Mouse (Mus musculus): Measurements from ENCODE around the gene Kbtbd13. TPM values are rescaled to one million over a fixed set of nuclear protein-coding genes. Genes with fewer than 3 reads are reported as not detected.
A peak's percentile ranks its signal among the peaks of the same experiment; 100 is the strongest.

The Kbtbd13 gene
- polyA plus RNA-seq, 1 experiment from 2014 or later = 1.7 TPM

GRCm38 (mm10) chr9:65394360-65394759 is 2.9 kb upstream of the Kbtbd13 start:
- Histone ChIP-seq H3K4me3 (no peak overlapping the region), H3K27me3 (replicated peaks) (peaks cover 48% of the 10 kb centered on the region), H3K4me1 (peaks cover 29% of the 10 kb centered on the region), H3K9me3 (no peaks in the 10 kb centered on the region), H3K27ac (replicated peaks) (no peak overlapping the region), H3K36me3 (no peaks in the 10 kb centered on the region), H3K4me2 (no peak overlapping the region), H3K9ac (no peak overlapping the region)
- WGBS = 67% methylated on average over 2 of the region's 2 CpGs
- no peak for ATAC-seq (ENCODE audit: extremely low read depth, insufficient number of reproducible peaks, low FRiP score, low TSS enrichment)

- Histone ChIP-seq H3K4me3 (no peak overlapping the region), H3K4me1 (peaks cover 23% of the 10 kb centered on the region), H3K36me3 (no peaks in the 10 kb centered on the region), H3K9me3 (no peaks in the 10 kb centered on the region), H3K9ac (no peak overlapping the region), H3K4me2 (no peak overlapping the region), H3K27me3 (replicated peaks) (peaks cover 48% of the 10 kb centered on the region), H3K27ac (replicated peaks) (no peak overlapping the region)
- WGBS = 29% methylated on average over 2 of the region's 2 CpGs
- ATAC-seq (ENCODE audit: extremely low read depth, insufficient number of reproducible peaks, low FRiP score, low TSS enrichment) = no peak
Measured at GRCm38 (mm10) chr9:65393606-65394005, 2.2 kb upstream of the Kbtbd13 start.

GRCm38 (mm10) chr9:65392638-65393364 is 1.3 kb upstream of the Kbtbd13 start:
- Histone ChIP-seq H3K9me3 (no peaks in the 10 kb centered on the region), H3K4me3 (no peak overlapping the region), H3K27me3 (replicated peaks) (peaks cover 47% of the 10 kb centered on the region), H3K36me3 (no peaks in the 10 kb centered on the region), H3K4me2 (no peak overlapping the region), H3K9ac (no peak overlapping the region), H3K4me1 (peaks cover 22% of the 10 kb centered on the region), H3K27ac (replicated peaks) (no peak overlapping the region)
- ATAC-seq (ENCODE audit: extremely low read depth, insufficient number of reproducible peaks, low FRiP score, low TSS enrichment) = no peak
- WGBS = 22% methylated on average over 6 of the region's 6 CpGs

- Histone ChIP-seq H3K9me3 (no peaks in the 10 kb centered on the region), H3K4me3 (peak overlapping the region; percentile 56), H3K27me3 (replicated peaks) (peaks cover 43% of the 10 kb centered on the region), H3K36me3 (no peaks in the 10 kb centered on the region), H3K4me1 (peaks cover 22% of the 10 kb centered on the region), H3K9ac (peak overlapping the region; percentile 75), H3K4me2 (peak overlapping the region; percentile 77), H3K27ac (replicated peaks) (no peak overlapping the region)
- 14% methylated on average over 96 of the region's 96 CpGs for WGBS
- ATAC-seq (ENCODE audit: extremely low read depth, insufficient number of reproducible peaks, low FRiP score, low TSS enrichment) = no peak
Measured at GRCm38 (mm10) chr9:65390752-65391612, 470 bp downstream of the Kbtbd13 start.

- Histone ChIP-seq H3K9me3 (no peaks in the 10 kb centered on the region), H3K4me1 (peaks cover 14% of the 10 kb centered on the region), H3K9ac (no peak overlapping the region), H3K36me3 (no peaks in the 10 kb centered on the region), H3K27ac (replicated peaks) (no peak overlapping the region), H3K4me3 (no peak overlapping the region), H3K27me3 (replicated peaks) (peaks cover 30% of the 10 kb centered on the region), H3K4me2 (no peak overlapping the region)
- ATAC-seq (ENCODE audit: extremely low read depth, insufficient number of reproducible peaks, low FRiP score, low TSS enrichment) = no peak
- 37% methylated on average over 8 of the region's 8 CpGs for WGBS
Measured at GRCm38 (mm10) chr9:65386373-65387140, 4.9 kb downstream of the Kbtbd13 start.

- H3K27me3 ChIP-seq (replicated peaks) = peaks cover 7% of the 10 kb centered on the region
- no peak overlapping the region for H3K27ac ChIP-seq (replicated peaks)
- H3K4me1 ChIP-seq = peaks cover 16% of the 10 kb centered on the region
- no peak for ATAC-seq (ENCODE audit: extremely low read depth, insufficient number of reproducible peaks, low FRiP score, low TSS enrichment)
- H3K4me3 ChIP-seq = no peak overlapping the region
- H3K4me2 ChIP-seq = no peak overlapping the region
- H3K9me3 ChIP-seq = no peaks in the 10 kb centered on the region
- no peaks in the 10 kb centered on the region for H3K36me3 ChIP-seq
- H3K9ac ChIP-seq = 0 out of 2 replicates have a peak overlapping the region, but pooled peaks have one; percentile 37
- WGBS = 38% methylated on average over 3 of the region's 3 CpGs
Measured at GRCm38 (mm10) chr9:65384276-65384675, 7.2 kb downstream of the Kbtbd13 start.

- Histone ChIP-seq H3K4me1 (peaks cover 16% of the 10 kb centered on the region), H3K9ac (no peak overlapping the region)
Measured at GRCm38 (mm10) chr9:65382751-65383097, 8.7 kb downstream of the Kbtbd13 start.

GRCm38 (mm10) chr9:65382031-65382750 is 9.3 kb downstream of the Kbtbd13 start:
- no peak for ATAC-seq (ENCODE audit: extremely low read depth, insufficient number of reproducible peaks, low FRiP score, low TSS enrichment)
- H3K9ac ChIP-seq = no peak overlapping the region

More at GRCm38 (mm10) chr9:65382751-65383097, 8.7 kb downstream of the Kbtbd13 start:
- no peak overlapping the region for H3K4me2 ChIP-seq
- no peaks in the 10 kb centered on the region for H3K9me3 ChIP-seq
- no peak overlapping the region for H3K4me3 ChIP-seq
- H3K27ac ChIP-seq (replicated peaks) = no peak overlapping the region
- H3K36me3 ChIP-seq = peaks cover 1% of the 10 kb centered on the region; the same call in 1 of the 2 replicates
- no peaks in the 10 kb centered on the region; the same call in 1 of the 2 replicates for H3K27me3 ChIP-seq (replicated peaks)
- no peak for ATAC-seq (ENCODE audit: extremely low read depth, insufficient number of reproducible peaks, low FRiP score, low TSS enrichment)
- WGBS = 58% methylated on average over 3 of the region's 3 CpGs

GRCm38 (mm10) chr9:65381017-65381590 is 10.3 kb downstream of the Kbtbd13 start:
- Histone ChIP-seq H3K9ac (no peak overlapping the region), H3K27ac (replicated peaks) (no peak overlapping the region), H3K9me3 (no peaks in the 10 kb centered on the region), H3K27me3 (replicated peaks) (no peaks in the 10 kb centered on the region; the same call in 1 of the 2 replicates), H3K36me3 (peaks cover 13% of the 10 kb centered on the region; the same call in 1 of the 2 replicates), H3K4me1 (peaks cover 16% of the 10 kb centered on the region), H3K4me3 (no peak overlapping the region), H3K4me2 (no peak overlapping the region)
- WGBS = 63% methylated on average over 4 of the region's 4 CpGs
- no peak for ATAC-seq (ENCODE audit: extremely low read depth, insufficient number of reproducible peaks, low FRiP score, low TSS enrichment)

More at GRCm38 (mm10) chr9:65382031-65382750, 9.3 kb downstream of the Kbtbd13 start:
- Histone ChIP-seq H3K27me3 (replicated peaks) (no peaks in the 10 kb centered on the region; the same call in 1 of the 2 replicates), H3K4me2 (no peak overlapping the region), H3K27ac (replicated peaks) (no peak overlapping the region), H3K9me3 (no peaks in the 10 kb centered on the region), H3K4me3 (no peak overlapping the region), H3K36me3 (peaks cover 7% of the 10 kb centered on the region; the same call in 1 of the 2 replicates), H3K4me1 (peaks cover 16% of the 10 kb centered on the region)
- 58% methylated on average over 6 of the region's 6 CpGs for WGBS

- Histone ChIP-seq H3K27ac (replicated peaks) (no peak overlapping the region), H3K4me2 (no peak overlapping the region), H3K36me3 (peaks cover 25% of the 10 kb centered on the region), H3K9ac (no peak overlapping the region), H3K4me1 (peaks cover 9% of the 10 kb centered on the region), H3K27me3 (replicated peaks) (no peaks in the 10 kb centered on the region), H3K4me3 (no peak overlapping the region), H3K9me3 (no peaks in the 10 kb centered on the region)
- WGBS = 80% methylated on average over 9 of the region's 9 CpGs
- ATAC-seq (ENCODE audit: extremely low read depth, insufficient number of reproducible peaks, low FRiP score, low TSS enrichment) = no peak
Measured at GRCm38 (mm10) chr9:65375163-65375934, 16.1 kb downstream of the Kbtbd13 start.

Data from heart, embryonic 13.5 days (tissue).